Mouse (Mus musculus): ENCODE measurements around the gene Lemd1. TPM values are rescaled to one million over a fixed set of nuclear protein-coding genes. Genes with fewer than 3 reads are reported as not detected.

Lemd1 gene
- polyA plus RNA-seq, 1 experiment from 2014 or later, result 14.3 TPM

- Histone ChIP-seq H3K27me3 (0 out of 2 replicates have a peak, but pooled peaks cover 2% of the 10 kb centered on the region), H3K36me3 (ENCODE audit: poor library complexity, severe bottlenecking) (no peaks in the 10 kb centered on the region), H3K4me2 (peak overlapping the region; percentile 8; the same call in 1 of the 2 replicates), H3K4me1 (peaks cover 25% of the 10 kb centered on the region), H3K9ac (no peak overlapping the region), H3K9me3 (replicated peaks) (no peaks in the 10 kb centered on the region), H3K4me3 (no peak overlapping the region), H3K27ac (peak overlapping the region; percentile 45)
- ATAC-seq, result no peak; the same call in 1 of the 2 replicates
- 82% methylated on average over 2 of the region's 2 CpGs for WGBS
These were observed 90.9 kb downstream of the Lemd1 start for GRCm38 (mm10) chr1:132282177-132282536.

- Histone ChIP-seq H3K27me3 (0 out of 2 replicates have a peak, but pooled peaks cover 2% of the 10 kb centered on the region), H3K4me3 (no peak overlapping the region), H3K9me3 (replicated peaks) (no peaks in the 10 kb centered on the region), H3K27ac (peak overlapping the region; percentile 41), H3K9ac (no peak overlapping the region), H3K4me2 (no peak overlapping the region), H3K36me3 (ENCODE audit: poor library complexity, severe bottlenecking) (no peaks in the 10 kb centered on the region), H3K4me1 (peaks cover 33% of the 10 kb centered on the region)
- 52% methylated on average over 13 of the region's 13 CpGs for WGBS
- no peak for ATAC-seq
These were observed 91.8 kb downstream of the Lemd1 start for GRCm38 (mm10) chr1:132283018-132283417.

DNA sequence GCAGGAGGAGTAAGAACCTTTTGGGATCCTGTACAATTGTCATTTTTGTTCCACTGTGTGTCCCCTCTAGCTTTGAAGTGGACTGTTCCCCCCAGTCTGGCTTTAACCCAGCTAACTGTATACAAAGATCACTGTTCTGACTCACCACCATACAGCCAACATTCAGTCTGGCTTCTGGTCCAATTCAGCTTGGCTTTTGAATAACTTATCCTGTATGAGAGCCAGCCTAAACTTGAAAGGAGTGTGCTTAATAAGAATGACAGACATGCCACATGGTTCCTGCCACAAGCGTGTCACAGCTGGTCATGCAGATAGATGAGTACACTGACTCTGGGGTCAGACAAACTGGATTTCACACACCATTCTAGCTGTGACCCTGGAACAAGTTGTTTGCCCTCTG lies 95.5 kb downstream of the Lemd1 start:
- H3K4me3 ChIP-seq, result no peak overlapping the region
- no peaks in the 10 kb centered on the region for H3K9me3 ChIP-seq (replicated peaks)
- 81% methylated on average over 1 of the region's 1 CpGs for WGBS
- no peak overlapping the region for H3K9ac ChIP-seq
- H3K4me2 ChIP-seq, result no peak overlapping the region
- H3K27me3 ChIP-seq, result 0 out of 2 replicates have a peak, but pooled peaks cover 2% of the 10 kb centered on the region
- no peaks in the 10 kb centered on the region for H3K36me3 ChIP-seq (ENCODE audit: poor library complexity, severe bottlenecking)
- ATAC-seq, result no peak
- peaks cover 63% of the 10 kb centered on the region for H3K4me1 ChIP-seq
- H3K27ac ChIP-seq, result no peak overlapping the region

- Histone ChIP-seq H3K4me2 (no peak overlapping the region), H3K27me3 (0 out of 2 replicates have a peak, but pooled peaks cover 2% of the 10 kb centered on the region), H3K9ac (no peak overlapping the region), H3K4me1 (peaks cover 63% of the 10 kb centered on the region), H3K36me3 (ENCODE audit: poor library complexity, severe bottlenecking) (no peaks in the 10 kb centered on the region), H3K27ac (no peak overlapping the region), H3K4me3 (no peak overlapping the region), H3K9me3 (replicated peaks) (no peaks in the 10 kb centered on the region)
- 66% methylated on average over 2 of the region's 2 CpGs for WGBS
- no peak for ATAC-seq
These were observed 96.2 kb downstream of the Lemd1 start for GRCm38 (mm10) chr1:132287445-132287844.

GRCm38 (mm10) chr1:132287991-132288451 lies 96.8 kb downstream of the Lemd1 start:
- Histone ChIP-seq H3K4me3 (no peak overlapping the region), H3K9me3 (replicated peaks) (no peaks in the 10 kb centered on the region), H3K9ac (no peak overlapping the region), H3K36me3 (ENCODE audit: poor library complexity, severe bottlenecking) (no peaks in the 10 kb centered on the region), H3K4me2 (no peak overlapping the region), H3K4me1 (peaks cover 63% of the 10 kb centered on the region), H3K27ac (no peak overlapping the region), H3K27me3 (0 out of 2 replicates have a peak, but pooled peaks cover 2% of the 10 kb centered on the region)
- ATAC-seq, result peak; percentile 32; the same call in 1 of the 2 replicates
- 9% methylated on average over 11 of the region's 11 CpGs for WGBS

DNA sequence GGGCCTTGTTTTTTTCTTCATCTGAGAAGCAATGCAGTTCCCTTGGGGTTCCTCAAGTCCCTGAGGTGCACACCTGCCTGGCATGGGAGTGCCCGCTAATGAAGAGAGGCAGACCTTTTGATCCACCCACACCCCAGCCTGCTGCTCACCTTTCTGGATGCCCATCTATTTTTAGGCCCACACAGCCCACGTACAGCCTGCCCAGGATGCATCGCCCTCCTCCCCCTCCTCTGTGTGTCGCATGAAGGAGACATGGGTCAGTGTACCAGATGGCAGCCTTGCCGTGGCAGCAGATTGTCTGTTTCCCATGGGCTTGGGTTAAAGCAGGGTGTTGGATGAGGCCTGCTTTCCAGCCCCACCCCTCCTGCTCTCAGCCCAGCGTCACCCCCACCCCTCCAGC lies 98.7 kb downstream of the Lemd1 start:
- H3K4me3 ChIP-seq, result no peak overlapping the region
- H3K4me1 ChIP-seq, result peaks cover 64% of the 10 kb centered on the region
- peaks cover 3% of the 10 kb centered on the region; the same call in 1 of the 2 replicates for H3K27me3 ChIP-seq
- H3K9me3 ChIP-seq (replicated peaks), result no peaks in the 10 kb centered on the region
- peak overlapping the region; percentile 82; the same call in 1 of the 2 replicates for H3K27ac ChIP-seq
- ATAC-seq, result peak; percentile 8; the same call in 1 of the 2 replicates
- no peak overlapping the region for H3K9ac ChIP-seq
- H3K4me2 ChIP-seq, result no peak overlapping the region
- 70% methylated on average over 6 of the region's 6 CpGs for WGBS
- no peaks in the 10 kb centered on the region for H3K36me3 ChIP-seq (ENCODE audit: poor library complexity, severe bottlenecking)

GRCm38 (mm10) chr1:132290921-132291675 lies 99.9 kb downstream of the Lemd1 start:
- 24% methylated on average over 11 of the region's 11 CpGs for WGBS
- Histone ChIP-seq H3K4me2 (peak overlapping the region; percentile 34), H3K9me3 (replicated peaks) (no peaks in the 10 kb centered on the region), H3K27me3 (peaks cover 6% of the 10 kb centered on the region; the same call in 1 of the 2 replicates), H3K9ac (0 out of 2 replicates have a peak overlapping the region, but pooled peaks have one; percentile 12), H3K4me3 (no peak overlapping the region), H3K4me1 (peaks cover 72% of the 10 kb centered on the region), H3K27ac (peak overlapping the region; percentile 82), H3K36me3 (ENCODE audit: poor library complexity, severe bottlenecking) (no peaks in the 10 kb centered on the region)
- ATAC-seq, result peak; percentile 44

GRCm38 (mm10) chr1:132291706-132292105 lies 100.5 kb downstream of the Lemd1 start:
- peak overlapping the region; percentile 34 for H3K4me2 ChIP-seq
- H3K36me3 ChIP-seq (ENCODE audit: poor library complexity, severe bottlenecking), result no peaks in the 10 kb centered on the region
- no peak overlapping the region for H3K9ac ChIP-seq
- no peaks in the 10 kb centered on the region for H3K9me3 ChIP-seq (replicated peaks)
- H3K4me1 ChIP-seq, result peaks cover 74% of the 10 kb centered on the region
- peak overlapping the region; percentile 82 for H3K27ac ChIP-seq
- peaks cover 7% of the 10 kb centered on the region; the same call in 1 of the 2 replicates for H3K27me3 ChIP-seq
- no peak overlapping the region for H3K4me3 ChIP-seq
- ATAC-seq, result peak; percentile 42
- 20% methylated on average over 4 of the region's 4 CpGs for WGBS

DNA sequence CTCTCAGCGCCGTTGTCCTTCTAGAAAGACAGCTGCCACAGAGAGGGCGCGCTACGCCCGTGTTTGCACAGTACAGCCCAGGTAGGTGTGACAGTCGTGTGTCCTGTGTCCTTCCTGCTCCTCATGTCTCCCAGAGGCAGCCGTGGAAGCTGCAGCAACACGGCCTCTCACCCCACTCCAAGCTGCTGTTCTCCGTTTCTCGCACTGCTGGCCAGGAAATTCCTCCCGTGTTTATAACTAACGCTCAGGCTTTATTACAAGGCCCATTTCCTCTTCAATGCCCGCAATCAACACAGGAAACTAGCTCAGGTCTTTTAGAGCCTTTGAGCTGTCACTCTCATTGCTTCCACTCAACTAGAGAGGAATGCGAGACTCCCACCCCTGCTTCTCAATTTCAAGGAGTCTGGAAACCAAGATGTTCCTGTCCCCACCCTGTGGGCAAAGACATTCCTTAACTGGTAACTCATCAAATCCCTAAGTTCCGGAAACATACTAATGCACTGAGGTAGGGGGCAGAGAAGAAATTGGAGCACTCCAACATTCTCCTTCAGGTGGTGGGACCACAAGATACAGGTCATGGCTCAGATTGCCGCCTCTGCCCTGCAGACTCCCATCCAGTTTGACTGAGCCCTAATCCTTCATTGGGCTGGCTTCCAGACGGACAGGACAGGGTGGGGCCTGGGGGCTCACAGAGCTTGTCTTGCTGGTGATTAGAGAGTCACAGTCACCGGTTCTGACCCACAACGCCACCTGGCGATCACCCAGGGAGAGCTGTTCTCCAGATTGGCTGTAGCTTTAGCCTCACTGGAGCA lies 101.3 kb downstream of the Lemd1 start:
- H3K4me3 ChIP-seq, result no peak overlapping the region
- no peaks in the 10 kb centered on the region for H3K36me3 ChIP-seq (ENCODE audit: poor library complexity, severe bottlenecking)
- H3K9me3 ChIP-seq (replicated peaks), result no peaks in the 10 kb centered on the region
- ATAC-seq, result peak; percentile 22
- H3K9ac ChIP-seq, result peak overlapping the region; percentile 27; the same call in 1 of the 2 replicates
- peak overlapping the region; percentile 82 for H3K27ac ChIP-seq
- H3K27me3 ChIP-seq, result peaks cover 15% of the 10 kb centered on the region; the same call in 1 of the 2 replicates
- H3K4me2 ChIP-seq, result peak overlapping the region; percentile 34
- WGBS, result 25% methylated on average over 21 of the region's 21 CpGs
- H3K4me1 ChIP-seq, result peaks cover 75% of the 10 kb centered on the region

GRCm38 (mm10) chr1:132295506-132295905 lies 104.3 kb downstream of the Lemd1 start:
- Histone ChIP-seq H3K27ac (peak overlapping the region; percentile 31; the same call in 1 of the 2 replicates), H3K36me3 (ENCODE audit: poor library complexity, severe bottlenecking) (no peaks in the 10 kb centered on the region), H3K4me1 (peaks cover 65% of the 10 kb centered on the region), H3K27me3 (peaks cover 31% of the 10 kb centered on the region), H3K4me2 (no peak overlapping the region), H3K4me3 (no peak overlapping the region), H3K9me3 (replicated peaks) (no peaks in the 10 kb centered on the region), H3K9ac (no peak overlapping the region)
- no peak for ATAC-seq
- 62% methylated on average over 7 of the region's 7 CpGs for WGBS

DNA sequence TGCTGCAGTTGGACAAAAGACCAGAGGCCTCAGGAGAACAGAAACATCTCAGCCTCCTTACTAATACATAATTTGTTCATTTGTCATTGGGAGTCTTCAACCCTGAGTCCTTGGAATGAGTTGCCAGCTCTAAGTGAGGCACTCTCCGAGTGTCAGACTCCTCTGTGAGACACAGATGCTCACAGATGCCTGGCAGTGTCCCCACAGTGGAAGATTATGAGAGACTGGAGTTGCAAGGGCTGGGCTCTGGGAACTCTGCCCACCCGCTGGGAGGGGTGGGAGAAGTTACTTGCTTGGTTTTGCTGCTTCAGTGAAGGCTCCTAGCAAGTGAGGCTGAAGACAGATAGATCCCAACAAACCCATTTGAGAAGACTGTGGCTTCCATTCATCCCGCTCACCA lies 104.8 kb downstream of the Lemd1 start:
- ATAC-seq, result no peak
- WGBS, result 67% methylated on average over 3 of the region's 3 CpGs
- Histone ChIP-seq H3K4me2 (no peak overlapping the region), H3K9me3 (replicated peaks) (no peaks in the 10 kb centered on the region), H3K27me3 (peaks cover 31% of the 10 kb centered on the region), H3K4me1 (peaks cover 59% of the 10 kb centered on the region), H3K4me3 (no peak overlapping the region), H3K9ac (no peak overlapping the region), H3K27ac (peak overlapping the region; percentile 31; the same call in 1 of the 2 replicates), H3K36me3 (ENCODE audit: poor library complexity, severe bottlenecking) (no peaks in the 10 kb centered on the region)

GRCm38 (mm10) chr1:132298425-132298800 lies 107.2 kb downstream of the Lemd1 start, which contains the start of gene Klhdc8a:
Gene Klhdc8a, plus strand, starts transcription at chr1:132298626.
- H3K36me3 ChIP-seq (ENCODE audit: poor library complexity, severe bottlenecking), result no peaks in the 10 kb centered on the region
- H3K4me3 ChIP-seq, result peak within 1 kb of the TSS; percentile 53
- no peaks in the 10 kb centered on the region for H3K9me3 ChIP-seq (replicated peaks)
- peak; percentile 67 for ATAC-seq
- peaks cover 35% of the 10 kb centered on the region for H3K4me1 ChIP-seq
- H3K9ac ChIP-seq, result peak within 1 kb of the TSS; percentile 73
- H3K27me3 ChIP-seq, result peaks cover 40% of the 10 kb centered on the region
- peak within 1 kb of the TSS; percentile 97 for H3K4me2 ChIP-seq
- no peak within 1 kb of the TSS; the same call in 1 of the 2 replicates for H3K27ac ChIP-seq
- under 1% methylated on average over 28 of the region's 28 CpGs for WGBS

All from forebrain, embryonic 13.5 days (tissue).